Mouse (Mus musculus): Measurements from ENCODE around the gene Plce1. TPM values are rescaled to one million over a fixed set of nuclear protein-coding genes. Genes with fewer than 3 reads are reported as not detected.

The Plce1 gene
- total RNA-seq, 2 experiments from 2014 or later, result 9.7 to 10.4 TPM

Other genes with a start within 250 kb of the Plce1 start
- 100 to 1,000 TPM; 189 to 201 TPM for gene Lgi1, start 216.6 kb upstream of the Plce1 start, total RNA-seq (2021)
- 1 to 10 TPM; 2.7 to 3.6 TPM for gene Slc35g1, start 85.1 kb upstream of the Plce1 start, total RNA-seq (2021)